Mouse (Mus musculus) hindlimb bud, embryonic 11.5 days (tissue): ENCODE results near the gene Mrpl39.

Experiments used
- DNase-seq: peaks from one replicate; pipeline ENCODE4 v3.0.0-alpha.2; 2012; ENCODE audit warnings: low read depth, low spot score; ENCODE audit errors: extremely low spot score

The Mrpl39 gene

GRCm38 (mm10) chr16:84701041-84701440 lies 34.5 kb downstream of the Mrpl39 start:
- no peak for DNase-seq

- no peak for DNase-seq
Measured at GRCm38 (mm10) chr16:84698708-84699107, 36.8 kb downstream of the Mrpl39 start.

GRCm38 (mm10) chr16:84696178-84696577 lies 39.4 kb downstream of the Mrpl39 start:
- no peak for DNase-seq

GRCm38 (mm10) chr16:84681991-84682390 lies 53.6 kb downstream of the Mrpl39 start:
- no peak for DNase-seq

GRCm38 (mm10) chr16:84680760-84681159 lies 54.8 kb downstream of the Mrpl39 start:
- no peak for DNase-seq

GRCm38 (mm10) chr16:84677292-84677691 lies 58.2 kb downstream of the Mrpl39 start:
- DNase-seq, result no peak
